Mouse (Mus musculus) lung, adult 2 months (tissue): Measurements from ENCODE around the gene Pacsin1. TPM values are rescaled to one million over a fixed set of nuclear protein-coding genes. Genes with fewer than 3 reads are reported as not detected.
A peak's percentile ranks its signal among the peaks of the same experiment; 100 is the strongest.

ENCODE experiments used
- DNase-seq: peaks from one replicate; pipeline ENCODE4 v3.0.0; 2022
- H3K4me1 ChIP-seq: fragments of 200-500 bp; 2 replicates; pipeline ENCODE4 v1.6.1; 2011; ENCODE audit warnings: low read length; ENCODE audit not compliant: control insufficient read depth, insufficient read depth
- H3K4me3 ChIP-seq: fragments of 200-500 bp; replicated peaks from 2 replicates; pipeline ENCODE3; 2011; ENCODE audit warnings: low read depth, mild to moderate bottlenecking, control low read depth, low read length; ENCODE audit errors: extremely low read depth
- CTCF ChIP-seq: fragments of 200-500 bp; IDR thresholded peaks from 2 replicates; pipeline ENCODE4 v1.5.1; 2011; ENCODE audit warnings: mild to moderate bottlenecking, low read length, control low read depth; ENCODE audit not compliant: insufficient read depth
- POLR2A ChIP-seq: fragments of 200-500 bp; IDR thresholded peaks from 2 replicates; pipeline ENCODE4 v1.6.1; 2011; ENCODE audit warnings: low read depth, mild to moderate bottlenecking, control low read depth, low read length, borderline replicate concordance; ENCODE audit errors: extremely low read depth
- WGBS: fragments of 180-500 bp; shearing (Covaris S2); methylation state at CpG from one replicate; pipeline ENCODE4 v1.1.7; 2018; 5-methylcytosine and 5-hydroxymethylcytosine counted together
- polyA plus RNA-seq: library from polyadenylated mRNA; depleted of rRNA; stranded (reverse); fragments of >200 nt; gene quantifications from 2 replicates; pipeline ENCODE4 v1.2.3, GENCODE M21; 2012; rRNA removed

Gene Pacsin1
- polyA plus RNA-seq, 1 experiment, result 1.0 TPM

GRCm38 (mm10) chr17:27746446-27746845, 91.1 kb downstream of the Pacsin1 start:
- Histone ChIP-seq H3K4me1 (no peaks in the 10 kb centered on the region), H3K4me3 (no peak overlapping the region)
- 44% methylated on average over 4 of the region's 4 CpGs for WGBS
- TF ChIP-seq POLR2A (no peak), CTCF (no peak)
- no peak for DNase-seq

GRCm38 (mm10) chr17:27748123-27748522, 92.8 kb downstream of the Pacsin1 start:
- DNase-seq, result no peak
- TF ChIP-seq CTCF, result no peak
- 88% methylated on average over 2 of the region's 2 CpGs for WGBS
- Histone ChIP-seq H3K4me1 (no peaks in the 10 kb centered on the region), H3K4me3 (no peak overlapping the region)

- no peaks in the 10 kb centered on the region for H3K4me1 ChIP-seq
- DNase-seq, result no peak
- TF ChIP-seq POLR2A (no peak), CTCF (no peak)
- no peak overlapping the region for H3K4me3 ChIP-seq
- WGBS, result 91% methylated on average over 6 of the region's 6 CpGs
Measured at GRCm38 (mm10) chr17:27750451-27750942, 95.2 kb downstream of the Pacsin1 start.

- Histone ChIP-seq H3K4me1 (no peaks in the 10 kb centered on the region), H3K4me3 (no peak overlapping the region)
- TF ChIP-seq POLR2A, result no peak
- no peak for TF ChIP-seq CTCF
- 77% methylated on average over 8 of the region's 8 CpGs for WGBS
- DNase-seq, result no peak
Measured at GRCm38 (mm10) chr17:27751314-27752202, 96.2 kb downstream of the Pacsin1 start.

GRCm38 (mm10) chr17:27760169-27760568, 104.9 kb downstream of the Pacsin1 start:
- H3K4me3 ChIP-seq, result no peak overlapping the region
- DNase-seq, result peak; percentile 19
- H3K4me1 ChIP-seq, result 0 out of 2 replicates have a peak, but pooled peaks cover 2% of the 10 kb centered on the region
- TF ChIP-seq POLR2A (no peak), CTCF (no peak)
- 59% methylated on average over 6 of the region's 6 CpGs for WGBS

Other genes starting within 250 kb of the Pacsin1 start
- gene Grm4, start 134.1 kb upstream of the Pacsin1 start, polyA plus RNA-seq, result 1.1 TPM in 2 replicates
- 57.9 and 73.2 TPM in 2 replicates for gene Hmga1, start 99.0 kb upstream of the Pacsin1 start, polyA plus RNA-seq
- 42.4 and 44.2 TPM in 2 replicates for gene AI413582, start 89.8 kb upstream of the Pacsin1 start, polyA plus RNA-seq
- 60.4 and 62.8 TPM in 2 replicates for gene Nudt3, start 32.0 kb upstream of the Pacsin1 start, polyA plus RNA-seq
- not detected in 2 replicates for gene RPS10-NUDT3, start 20.3 kb upstream of the Pacsin1 start, polyA plus RNA-seq
- 803 and 904 TPM in 2 replicates for gene Rps10, start 18.8 kb upstream of the Pacsin1 start, polyA plus RNA-seq
- gene Spdef, start 73.4 kb downstream of the Pacsin1 start, polyA plus RNA-seq, result 4.4 and 6.9 TPM in 2 replicates
- 95.1 and 131 TPM in 2 replicates for gene D17Wsu92e, start 165.1 kb downstream of the Pacsin1 start, polyA plus RNA-seq
- 81.0 and 90.0 TPM in 2 replicates for gene Snrpc, start 182.6 kb downstream of the Pacsin1 start, polyA plus RNA-seq
- 8.4 and 8.5 TPM in 2 replicates for gene Uhrf1bp1, start 200.9 kb downstream of the Pacsin1 start, polyA plus RNA-seq